Mouse (Mus musculus) heart, adult 10 weeks (tissue): ENCODE results near the gene Gm17467. TPM values are rescaled to one million over a fixed set of nuclear protein-coding genes. Genes with fewer than 3 reads are reported as not detected.

ENCODE experiments used
- polyA plus RNA-seq: library from polyadenylated mRNA; stranded (reverse); fragments of 350-450 nt; fragmentation: Illumina TruSeq; extraction: RNeasy Lipid Tissue Mini Kit (QIAGEN cat#74804); gene quantifications from one replicate; pipeline ENCODE4 v1.2.3, GENCODE M21; 2014; ENCODE audit warnings: low read depth, low replicate concordance

The Gm17467 gene
- not detected for polyA plus RNA-seq

GRCm38 (mm10) chrX:123704691-123705090 is at the start of gene Gm17467:
Gene Gm17467, minus strand, starts transcription at chrX:123704791.

Other genes starting within 250 kb of the Gm17467 start
- not detected for gene Cldn34c2, start 123.1 kb downstream of the Gm17467 start, polyA plus RNA-seq
- not detected for gene Cldn34c3, start 88.9 kb upstream of the Gm17467 start, polyA plus RNA-seq